Mouse (Mus musculus) heart, embryonic 12.5 days (tissue): ENCODE results near the gene Prkag2. TPM values are rescaled to one million over a fixed set of nuclear protein-coding genes. Genes with fewer than 3 reads are reported as not detected.

ENCODE experiments used
- polyA plus RNA-seq: library from polyadenylated mRNA; unstranded; fragments of >200 nt; fragmentation: Nextera tagmentation; extraction: Ambion mirVana; gene quantifications from 2 replicates; pipeline ENCODE4 v1.2.1, GENCODE M21; 2016

The Prkag2 gene
- polyA plus RNA-seq, 1 experiment from 2014 or later = 105 TPM

Other genes with a start within 250 kb of the Prkag2 start
- not detected in 2 replicates for gene Galntl5, start 80.8 kb upstream of the Prkag2 start, polyA plus RNA-seq
- gene Galnt11, start 121.3 kb upstream of the Prkag2 start, polyA plus RNA-seq = 39.7 and 43.6 TPM in 2 replicates
- not detected in 2 replicates for gene E130116L18Rik, start 122.5 kb upstream of the Prkag2 start, polyA plus RNA-seq